Mouse (Mus musculus) gastrocnemius, adult 2 months (tissue): Measurements from ENCODE around the gene Pakap. TPM values are rescaled to one million over a fixed set of nuclear protein-coding genes. Genes with fewer than 3 reads are reported as not detected.
A peak's percentile ranks its signal among the peaks of the same experiment; 100 is the strongest.

Experiments used
- DNase-seq: peaks from one replicate; pipeline ENCODE4 v3.0.0; 2022
- H3K27ac ChIP-seq: fragments of 200-600 bp; 2 replicates; pipeline ENCODE4 v1.8.1; 2022; ENCODE audit warnings: mild to moderate bottlenecking
- H3K4me3 ChIP-seq: fragments of 200-600 bp; 2 replicates; pipeline ENCODE4 v1.8.1; 2022; ENCODE audit warnings: mild to moderate bottlenecking, moderate library complexity
- CTCF ChIP-seq: fragments of 200-600 bp; IDR thresholded peaks from 2 replicates; pipeline ENCODE4 v1.8.1; 2022; ENCODE audit warnings: antibody characterized with exemption, mild to moderate bottlenecking, moderate library complexity
- intact Hi-C: fragments of 180-260 bp; cut with DNase I; formaldehyde crosslinking; loops from one replicate; pipeline ENCODE4 v1.15.1; 2025
- total RNA-seq, 2 experiments: library from RNA; stranded (reverse); gene quantifications; 2 replicates each; pipeline ENCODE4 v1.2.3; 2021

Pakap gene
- total RNA-seq, 2 experiments from 2014 or later, result 4.9 to 7.0 TPM

GRCm38 (mm10) chr4:57842472-57843305 lies 274.7 kb downstream of the Pakap start:
- DNase-seq, result no peak
- Histone ChIP-seq H3K4me3 (no peak overlapping the region), H3K27ac (peak overlapping the region; percentile 92)
- intact Hi-C loops, result no loop called here
- no peak for TF ChIP-seq CTCF

- peak overlapping the region; percentile 73 for H3K4me3 ChIP-seq
- intact Hi-C loops, result loop anchor here (5.0 kb wide), 1 partner anchor 63 kb away; no protein-coding TSS in a partner anchor
- TF ChIP-seq CTCF, result no peak
- peak; percentile 91 for DNase-seq
- peak overlapping the region; percentile 92 for H3K27ac ChIP-seq
Measured at GRCm38 (mm10) chr4:57845031-57845431, 277.1 kb downstream of the Pakap start.

- intact Hi-C loops, result loop anchor here (5.0 kb wide), 1 partner anchor 63 kb away; no protein-coding TSS in a partner anchor
- TF ChIP-seq CTCF, result no peak
- Histone ChIP-seq H3K4me3 (peak overlapping the region; percentile 73), H3K27ac (peak overlapping the region; percentile 92)
- no peak for DNase-seq
Measured at GRCm38 (mm10) chr4:57845541-57846210, 277.7 kb downstream of the Pakap start.

GRCm38 (mm10) chr4:57846381-57846990 lies 278.5 kb downstream of the Pakap start:
- Histone ChIP-seq H3K27ac (peak overlapping the region; percentile 92), H3K4me3 (peak overlapping the region; percentile 73)
- DNase-seq, result no peak
- no peak for TF ChIP-seq CTCF
- intact Hi-C loops, result loop anchor here (5.0 kb wide), 1 partner anchor 64 kb away; no protein-coding TSS in a partner anchor

GRCm38 (mm10) chr4:57846991-57847422 lies 279.0 kb downstream of the Pakap start:
- DNase-seq, result peak; percentile 52
- Histone ChIP-seq H3K4me3 (peak overlapping the region; percentile 73), H3K27ac (peak overlapping the region; percentile 92)
- intact Hi-C loops, result loop anchor here (5.0 kb wide), 1 partner anchor 65 kb away; no protein-coding TSS in a partner anchor
- TF ChIP-seq CTCF, result no peak

- Histone ChIP-seq H3K27ac (peak overlapping the region; percentile 92), H3K4me3 (peak overlapping the region; percentile 73)
- no peak for DNase-seq
- intact Hi-C loops, result loop anchor here (5.0 kb wide), 1 partner anchor 65 kb away; no protein-coding TSS in a partner anchor
- TF ChIP-seq CTCF, result no peak
Measured at GRCm38 (mm10) chr4:57847676-57848075, 279.7 kb downstream of the Pakap start.

- intact Hi-C loops, result loop anchor here (5.0 kb wide), 1 partner anchor 67 kb away; no protein-coding TSS in a partner anchor
- peak; percentile 1; the same call in 1 of the 2 replicates for TF ChIP-seq CTCF
- Histone ChIP-seq H3K4me3 (peak overlapping the region; percentile 28), H3K27ac (peak overlapping the region; percentile 38)
- no peak for DNase-seq
Measured at GRCm38 (mm10) chr4:57849465-57849864, 281.5 kb downstream of the Pakap start.

- TF ChIP-seq CTCF, result no peak
- intact Hi-C loops, result no loop called here
Measured at GRCm38 (mm10) chr4:57851731-57852130, 283.8 kb downstream of the Pakap start.

GRCm38 (mm10) chr4:57852461-57853040 lies 284.6 kb downstream of the Pakap start:
- intact Hi-C loops, result no loop called here
- no peak overlapping the region for H3K4me3 ChIP-seq
- no peak for TF ChIP-seq CTCF
- peak overlapping the region; percentile 21 for H3K27ac ChIP-seq
- DNase-seq, result no peak

More at GRCm38 (mm10) chr4:57851731-57852130, 283.8 kb downstream of the Pakap start:
- Histone ChIP-seq H3K27ac (peak overlapping the region; percentile 46; the same call in 1 of the 2 replicates), H3K4me3 (no peak overlapping the region)
- no peak for DNase-seq

- no peak for DNase-seq
- Histone ChIP-seq H3K27ac (no peak overlapping the region), H3K4me3 (no peak overlapping the region)
- no peak for TF ChIP-seq CTCF
- intact Hi-C loops, result no loop called here
Measured at GRCm38 (mm10) chr4:57854181-57854580, 286.2 kb downstream of the Pakap start.

- no peak for TF ChIP-seq CTCF
- intact Hi-C loops, result no loop called here
Measured at GRCm38 (mm10) chr4:57855281-57855941, 287.4 kb downstream of the Pakap start.

GRCm38 (mm10) chr4:57856673-57857072 lies 288.7 kb downstream of the Pakap start:
- Histone ChIP-seq H3K4me3 (no peak overlapping the region), H3K27ac (no peak overlapping the region)
- intact Hi-C loops, result no loop called here
- DNase-seq, result no peak
- TF ChIP-seq CTCF, result no peak

More at GRCm38 (mm10) chr4:57855281-57855941, 287.4 kb downstream of the Pakap start:
- no peak overlapping the region for H3K27ac ChIP-seq
- no peak overlapping the region for H3K4me3 ChIP-seq
- no peak for DNase-seq
